Mouse (Mus musculus): ENCODE data around the gene Dnm2. TPM values are rescaled to one million over a fixed set of nuclear protein-coding genes. Genes with fewer than 3 reads are reported as not detected.

Gene Dnm2
- 95.2 and 101 TPM in 2 replicates for polyA plus RNA-seq (2012; rRNA removed; ENCODE audit: low replicate concordance)

DNA sequence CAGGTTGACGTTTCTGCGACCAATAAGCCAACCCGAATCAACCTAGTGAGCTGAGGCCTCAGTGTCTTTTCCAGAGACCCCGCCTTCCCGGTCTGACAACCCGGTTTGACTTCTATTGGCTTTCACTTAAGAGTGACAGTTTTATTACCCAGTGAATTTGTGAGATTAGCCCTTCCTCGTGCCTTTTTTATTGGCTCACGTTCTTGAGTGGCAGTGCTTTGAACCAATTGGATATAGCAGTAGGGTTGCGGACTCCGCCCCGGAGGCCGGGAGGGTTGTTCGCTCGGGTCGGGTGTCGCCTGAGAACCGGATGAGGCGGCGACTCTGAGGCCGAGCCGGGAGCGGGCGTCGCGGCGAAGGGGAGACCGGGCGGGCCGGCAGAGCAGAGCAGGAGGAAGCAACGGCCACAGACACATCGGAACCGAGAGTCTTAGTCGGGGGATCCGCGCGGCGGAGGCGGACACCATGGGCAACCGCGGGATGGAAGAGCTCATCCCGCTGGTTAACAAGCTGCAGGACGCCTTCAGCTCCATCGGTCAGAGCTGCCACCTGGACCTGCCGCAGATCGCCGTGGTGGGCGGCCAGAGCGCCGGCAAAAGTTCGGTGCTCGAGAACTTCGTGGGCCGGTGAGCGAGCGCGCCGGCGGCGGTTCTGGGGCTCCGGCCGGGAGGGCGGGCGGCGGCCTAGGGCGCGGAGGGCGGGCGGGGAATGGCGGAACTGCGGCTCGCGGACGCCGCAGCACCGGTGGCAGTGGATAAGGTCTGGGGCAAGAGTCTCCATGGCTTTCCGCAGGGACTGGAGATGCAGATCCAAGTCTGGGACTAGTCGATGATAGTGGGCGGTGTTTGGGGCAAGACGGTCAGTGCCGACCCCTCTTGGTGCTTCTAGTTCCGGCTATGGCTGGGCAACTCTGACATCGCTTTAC is at the start of gene Dnm2:
Gene Dnm2 (plus strand): TSS at position 278 of the 925 bp plus-strand sequence.

DNA sequence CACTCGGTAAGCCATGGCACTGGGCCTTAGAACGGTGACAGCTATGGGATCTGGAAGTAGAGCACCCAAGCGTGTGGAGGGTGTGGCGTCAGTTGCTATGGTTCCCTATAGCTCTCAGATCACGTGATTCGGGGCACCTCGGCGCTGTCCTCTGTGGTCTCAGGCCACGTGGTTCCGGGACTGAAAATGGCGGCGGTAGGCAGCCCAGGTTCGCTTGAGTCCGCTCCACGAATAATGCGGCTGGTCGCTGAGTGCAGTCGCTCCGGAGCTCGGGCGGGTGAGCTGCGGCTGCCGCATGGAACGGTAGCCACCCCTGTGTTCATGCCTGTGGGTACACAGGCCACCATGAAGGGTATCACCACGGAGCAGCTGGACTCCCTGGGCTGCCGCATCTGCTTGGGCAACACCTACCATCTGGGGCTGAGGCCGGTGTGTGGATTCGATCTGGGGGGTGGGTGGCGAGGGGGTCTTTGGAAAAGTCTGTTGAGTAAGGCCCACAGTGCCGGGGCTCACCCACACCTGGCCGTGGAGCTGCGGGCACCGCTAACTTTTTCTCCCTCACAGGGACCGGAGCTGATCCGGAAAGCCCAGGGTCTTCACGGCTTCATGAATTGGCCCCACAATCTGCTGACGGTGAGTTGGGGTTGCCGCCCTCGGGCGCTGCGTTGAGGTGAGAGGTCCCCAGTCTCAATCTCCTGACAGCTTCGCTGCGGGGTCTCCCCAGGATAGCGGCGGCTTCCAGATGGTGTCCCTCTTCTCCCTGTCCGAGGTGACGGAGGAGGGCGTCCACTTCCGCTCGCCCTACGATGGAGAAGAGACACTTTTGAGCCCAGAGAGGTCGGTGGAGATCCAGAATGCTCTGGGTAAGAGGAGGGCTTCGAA is 12.8 kb upstream of the Dnm2 start, which contains the start of gene Qtrt1:
Gene Qtrt1 (plus strand): TSS at position 169 of the 882 bp plus-strand sequence.

DNA sequence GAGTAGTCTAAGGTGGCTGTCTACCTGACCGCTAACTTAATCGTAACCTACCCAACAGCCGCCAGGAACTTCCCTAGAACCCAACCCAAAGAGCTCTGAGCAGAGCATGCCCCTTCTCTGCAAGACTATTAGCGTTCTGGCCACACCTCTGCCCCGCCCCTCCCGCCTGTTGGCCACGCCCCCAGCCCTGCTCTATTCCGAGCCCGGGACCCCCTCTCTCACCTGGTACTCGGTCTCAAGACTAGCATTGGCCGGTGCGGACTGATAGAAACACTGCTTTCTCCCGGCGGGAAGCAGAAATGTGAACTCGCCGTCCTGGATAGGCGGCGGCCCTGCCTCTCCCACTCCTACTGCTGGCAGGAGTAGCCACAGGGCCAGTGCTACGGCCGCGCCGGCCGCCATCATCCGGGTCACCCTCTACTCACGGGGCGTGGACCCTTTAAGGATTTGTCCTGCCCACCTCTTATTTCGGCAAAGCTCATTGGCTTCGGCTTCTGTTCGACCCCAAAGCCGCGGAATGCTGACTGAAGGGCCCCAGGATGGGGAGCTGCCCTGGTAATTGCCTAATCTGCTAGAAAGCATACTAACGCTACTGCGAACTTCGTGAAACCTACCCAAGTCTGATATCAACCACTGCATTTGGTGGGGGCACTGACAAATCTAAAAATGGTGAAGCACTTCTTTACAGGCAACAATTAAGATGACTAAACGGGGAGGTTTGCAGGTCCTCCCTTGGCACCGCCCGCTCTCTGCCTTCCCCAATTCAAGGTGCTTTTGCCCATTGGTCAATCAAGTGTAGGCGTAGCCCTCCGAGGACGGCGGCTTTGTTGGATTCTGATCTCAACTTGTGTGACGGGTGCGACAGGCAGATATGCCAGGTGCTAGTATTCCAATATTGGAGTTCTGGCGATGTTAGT is 85.3 kb downstream of the Dnm2 start, which contains the start of gene Tmed1:
Gene Tmed1 (minus strand): TSS at position 481 of the 917 bp plus-strand sequence.

DNA sequence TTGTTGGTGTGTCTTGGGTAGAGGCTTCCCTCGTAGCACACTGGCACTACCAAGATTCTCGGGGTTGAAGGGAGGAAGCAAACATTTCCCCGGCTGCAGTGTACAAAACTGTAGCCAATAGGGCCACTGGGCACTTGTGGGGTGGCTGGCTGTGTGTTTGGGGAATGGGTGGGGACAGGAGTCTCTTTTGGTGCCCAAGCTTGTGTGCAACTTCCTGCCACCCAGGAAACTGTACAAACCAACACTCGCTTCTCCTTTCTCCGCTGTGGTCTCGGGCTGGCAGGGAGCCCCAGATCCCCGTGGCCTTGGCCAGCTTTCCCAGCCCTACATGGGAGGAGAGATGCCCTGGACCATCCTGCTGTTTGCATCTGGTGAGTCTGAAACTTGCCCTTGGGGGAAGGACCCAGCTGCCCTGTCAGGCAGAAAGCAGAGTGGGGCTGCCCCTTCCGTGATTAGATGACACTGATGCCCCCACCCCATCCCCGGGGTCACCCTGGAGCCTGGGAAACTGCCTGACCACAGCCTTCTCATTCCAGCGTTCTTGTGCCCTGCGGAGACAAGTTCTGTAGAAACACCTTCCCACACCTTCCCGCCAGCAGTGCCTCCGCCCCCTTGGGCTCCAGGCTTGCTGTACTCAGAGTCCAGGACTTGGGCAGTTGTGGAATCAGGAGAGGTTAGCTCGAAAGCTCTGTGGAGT is 101.4 kb downstream of the Dnm2 start, which contains the start of gene AB124611:
Gene AB124611 (plus strand): TSS at position 240 of the 697 bp plus-strand sequence.

DNA sequence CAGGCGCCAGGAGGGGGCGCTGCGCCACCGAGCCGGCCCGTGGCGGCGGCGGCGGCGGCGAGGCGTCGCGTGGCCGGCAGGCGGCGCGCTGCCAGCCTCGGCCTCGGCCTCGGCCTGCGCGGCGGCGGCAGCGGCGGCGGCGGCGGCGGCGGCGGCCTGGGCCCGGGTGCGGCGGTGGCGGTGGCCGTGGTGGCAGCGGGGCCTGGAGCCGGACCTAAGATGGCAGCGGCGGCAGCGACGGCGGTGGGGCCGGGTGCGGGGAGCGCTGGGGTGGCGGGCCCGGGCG is 122.0 kb downstream of the Dnm2 start, which contains the start of gene Carm1:
Gene Carm1 (plus strand): TSS at position 106 of the 286 bp plus-strand sequence.

Other genes starting within 250 kb of the Dnm2 start
- 63.2 and 85.9 TPM in 2 replicates for gene Keap1, start 185.5 kb upstream of the Dnm2 start, polyA plus RNA-seq (2012; rRNA removed; ENCODE audit: low replicate concordance)
- gene S1pr5, start 176.5 kb upstream of the Dnm2 start, polyA plus RNA-seq (2012; rRNA removed; ENCODE audit: low replicate concordance): 0.46 and 1.4 TPM in 2 replicates
- 27.9 and 34.3 TPM in 2 replicates for gene Atg4d, start 159.6 kb upstream of the Dnm2 start, polyA plus RNA-seq (2012; rRNA removed; ENCODE audit: low replicate concordance)
- gene Kri1, start 136.9 kb upstream of the Dnm2 start, polyA plus RNA-seq (2012; rRNA removed; ENCODE audit: low replicate concordance): 24.1 and 24.6 TPM in 2 replicates
- gene Cdkn2d, start 133.5 kb upstream of the Dnm2 start, polyA plus RNA-seq (2012; rRNA removed; ENCODE audit: low replicate concordance): 28.0 and 33.8 TPM in 2 replicates
- 0.10 and 24.9 TPM in 2 replicates for gene Ap1m2, start 112.6 kb upstream of the Dnm2 start, polyA plus RNA-seq (2012; rRNA removed; ENCODE audit: low replicate concordance)
- 49.0 and 101 TPM in 2 replicates for gene Slc44a2, start 104.2 kb upstream of the Dnm2 start, polyA plus RNA-seq (2012; rRNA removed; ENCODE audit: low replicate concordance)
- gene Ilf3, start 57.0 kb upstream of the Dnm2 start, polyA plus RNA-seq (2012; rRNA removed; ENCODE audit: low replicate concordance): 29.9 and 86.4 TPM in 2 replicates
- gene Qtrt1, start 13.1 kb upstream of the Dnm2 start, polyA plus RNA-seq (2012; rRNA removed; ENCODE audit: low replicate concordance): 17.1 and 58.6 TPM in 2 replicates
- 40.8 and 55.3 TPM in 2 replicates for gene Tmed1, start 85.3 kb downstream of the Dnm2 start, polyA plus RNA-seq (2012; rRNA removed; ENCODE audit: low replicate concordance)
- 4.3 and 10.0 TPM in 2 replicates for gene AB124611, start 101.3 kb downstream of the Dnm2 start, polyA plus RNA-seq (2012; rRNA removed; ENCODE audit: low replicate concordance)
- gene Carm1, start 122.0 kb downstream of the Dnm2 start, polyA plus RNA-seq (2012; rRNA removed; ENCODE audit: low replicate concordance): 66.5 and 132 TPM in 2 replicates
- 24.4 and 33.7 TPM in 2 replicates for gene Timm29, start 167.8 kb downstream of the Dnm2 start, polyA plus RNA-seq (2012; rRNA removed; ENCODE audit: low replicate concordance)
- gene Yipf2, start 167.9 kb downstream of the Dnm2 start, polyA plus RNA-seq (2012; rRNA removed; ENCODE audit: low replicate concordance): 32.8 and 36.1 TPM in 2 replicates
- 33.4 and 57.3 TPM in 2 replicates for gene Smarca4, start 191.3 kb downstream of the Dnm2 start, polyA plus RNA-seq (2012; rRNA removed; ENCODE audit: low replicate concordance)

All from subcutaneous adipose tissue, adult 2 months (tissue).